Mouse (Mus musculus) heart, postnatal 0 days (tissue): Measurements from ENCODE around the gene Mttp.

Experiments
- CTCF ChIP-seq: IDR thresholded peaks from 2 replicates; pipeline ENCODE4 v1.5.1; 2016; ENCODE audit warnings: antibody characterized with exemption, control low read depth, low read depth
- EP300 ChIP-seq: IDR thresholded peaks from 2 replicates; pipeline ENCODE4 v1.6.1; 2016; ENCODE audit warnings: antibody characterized with exemption, low read depth

DNA sequence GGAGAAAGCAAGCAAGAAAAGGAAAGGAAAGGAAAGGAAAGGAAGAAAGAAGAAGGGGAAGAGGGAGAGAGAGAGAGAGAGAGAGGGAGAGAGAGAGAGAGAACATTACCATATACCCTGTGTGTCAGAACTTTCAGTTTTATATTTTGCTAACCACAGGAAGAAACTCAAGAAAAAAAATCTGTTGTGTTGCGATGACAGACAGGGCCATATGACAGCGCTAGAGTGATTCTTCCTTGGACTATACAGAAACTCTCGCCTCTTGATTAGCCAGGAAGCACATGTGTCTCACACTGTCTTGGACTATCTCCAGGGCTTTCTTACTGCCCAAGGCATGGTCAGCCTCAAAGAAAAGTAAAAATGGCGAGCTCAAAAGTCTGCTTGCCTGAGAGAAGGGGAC lies 82.1 kb downstream of the Mttp start:
- TF ChIP-seq EP300 (no peak), CTCF (no peak)
